Comparison of ENCODE assay signal across 7 mouse cellular contexts in genomic region chr15:86134941-86135783, GRCm38 (mm10). TPM values are rescaled to one million over a fixed set of nuclear protein-coding genes. Genes with fewer than 3 reads are reported as not detected.
A peak's percentile ranks its signal among the peaks of the same experiment; 100 is the strongest.
DNase-seq lines count a peak whose midpoint lies in the region; ATAC-seq and TF ChIP-seq lines count a peak whose summit lies in the region.

No protein-coding gene starts in this region.

- H3K4me3 ChIP-seq in cortical plate, adult 2 months (ENCODE audit: insufficient read depth, low read length), result no peak overlapping the region
- H3K4me3 ChIP-seq in midbrain, embryonic 15.5 days, result no peak overlapping the region

- H3K4me1 ChIP-seq in cortical plate, adult 2 months (ENCODE audit: control insufficient read depth, insufficient read depth, low read length), result no peaks in the 10 kb centered on the region
- H3K4me1 ChIP-seq in midbrain, embryonic 15.5 days, result 0 out of 2 replicates have a peak, but pooled peaks cover 6% of the 10 kb centered on the region

- DNase-seq in adrenal gland, adult 2 months, result peak; percentile 85
- DNase-seq in gastrocnemius, postnatal 14 days, result peak; percentile 83
- DNase-seq in kidney, adult 11 months, result peak; percentile 73
- DNase-seq in left cerebral cortex, postnatal 36 days (ENCODE audit: low spot score in 2 of 2), result peak; percentile 81 to 87
- peak; percentile 75 for DNase-seq in spleen, adult 12 weeks (ENCODE audit: low spot score)

- no peak overlapping the region for H3K9ac ChIP-seq in midbrain, embryonic 15.5 days

- no peaks in the 10 kb centered on the region for H3K9me3 ChIP-seq in midbrain, embryonic 15.5 days

- TF ChIP-seq POLR2A in cortical plate, adult 2 months (IDR thresholded peaks at IDR 0.05; ENCODE audit: extremely low read depth, insufficient read depth, low read length), result no peak

- no peak overlapping the region for H3K4me2 ChIP-seq in midbrain, embryonic 15.5 days

- whole genome bisulfite sequencing in midbrain, embryonic 15.5 days, result 43% methylated on average over 18 of the region's 18 CpGs

- H3K36me3 ChIP-seq in midbrain, embryonic 15.5 days (replicated peaks), result peaks cover 15% of the 10 kb centered on the region

- ATAC-seq in midbrain, embryonic 15.5 days (replicated peaks), result peak; percentile 48

- TF ChIP-seq CTCF in cortical plate, adult 2 months (IDR thresholded peaks at IDR 0.05; ENCODE audit: extremely low read depth, insufficient read depth, low read length), result peak; percentile 95

- no peak overlapping the region for H3K27ac ChIP-seq in cortical plate, adult 2 months (ENCODE audit: insufficient read depth, low read length)
- peak overlapping the region; percentile 54 for H3K27ac ChIP-seq in midbrain, embryonic 15.5 days

- intact Hi-C loops in gastrocnemius, postnatal 14 days (cut with DNase I; ENCODE audit: low total_unique reads), result loop anchor here (5.0 kb wide), 1 partner anchor 233 kb away; no protein-coding TSS in a partner anchor
- intact Hi-C loops in left cerebral cortex, postnatal 36 days (cut with DNase I), result loop anchor here (5.0 kb wide), 1 partner anchor 223 kb away; no protein-coding TSS in a partner anchor

- no peaks in the 10 kb centered on the region for H3K27me3 ChIP-seq in midbrain, embryonic 15.5 days (replicated peaks)

RNA-seq across cellular contexts. Expression of gene Cerk, which starts 50.8 kb away (rescaled TPM):
- 10 to 100 TPM; 34.5 to 41.1 TPM for total RNA-seq in adrenal gland, adult 2 months (2021)
- polyA plus RNA-seq in adrenal gland, adult 2 months (2012; rRNA removed), result 33.7 and 39.6 TPM in 2 replicates
- 42.8 and 44.7 TPM in 2 replicates for polyA plus RNA-seq in cortical plate, adult 2 months (2012; rRNA removed)
- 1 to 10 TPM; 6.5 to 7.4 TPM for total RNA-seq in gastrocnemius, postnatal 14 days (2021)
- total RNA-seq in left cerebral cortex, postnatal 36 days (2021), result 10 to 100 TPM; 55.1 to 58.1 TPM
- 25.0 and 25.8 TPM in 2 replicates for polyA plus RNA-seq in midbrain, embryonic 15.5 days (2015; fragmentation: Nextera tagmentation; extraction: Ambion mirVana)

Comparison
In these comparisons a context has a peak if more than half of its experiments do, and no peak if none do; other contexts are left out.
1. RNA of gene Cerk, which starts 50.8 kb away (total RNA-seq): 55.1 to 58.1 TPM in left cerebral cortex, postnatal 36 days and 34.5 to 41.1 TPM in adrenal gland, adult 2 months; 6.5 to 7.4 TPM in gastrocnemius, postnatal 14 days; every median in the first group is over 4 times any median in the second.
2. Peak in every context shown above with its lines, with median percentiles within 50 percentile points of each other: DNase-seq.